Mouse (Mus musculus): Measurements from ENCODE around the gene Sdha.

The Sdha gene

DNA sequence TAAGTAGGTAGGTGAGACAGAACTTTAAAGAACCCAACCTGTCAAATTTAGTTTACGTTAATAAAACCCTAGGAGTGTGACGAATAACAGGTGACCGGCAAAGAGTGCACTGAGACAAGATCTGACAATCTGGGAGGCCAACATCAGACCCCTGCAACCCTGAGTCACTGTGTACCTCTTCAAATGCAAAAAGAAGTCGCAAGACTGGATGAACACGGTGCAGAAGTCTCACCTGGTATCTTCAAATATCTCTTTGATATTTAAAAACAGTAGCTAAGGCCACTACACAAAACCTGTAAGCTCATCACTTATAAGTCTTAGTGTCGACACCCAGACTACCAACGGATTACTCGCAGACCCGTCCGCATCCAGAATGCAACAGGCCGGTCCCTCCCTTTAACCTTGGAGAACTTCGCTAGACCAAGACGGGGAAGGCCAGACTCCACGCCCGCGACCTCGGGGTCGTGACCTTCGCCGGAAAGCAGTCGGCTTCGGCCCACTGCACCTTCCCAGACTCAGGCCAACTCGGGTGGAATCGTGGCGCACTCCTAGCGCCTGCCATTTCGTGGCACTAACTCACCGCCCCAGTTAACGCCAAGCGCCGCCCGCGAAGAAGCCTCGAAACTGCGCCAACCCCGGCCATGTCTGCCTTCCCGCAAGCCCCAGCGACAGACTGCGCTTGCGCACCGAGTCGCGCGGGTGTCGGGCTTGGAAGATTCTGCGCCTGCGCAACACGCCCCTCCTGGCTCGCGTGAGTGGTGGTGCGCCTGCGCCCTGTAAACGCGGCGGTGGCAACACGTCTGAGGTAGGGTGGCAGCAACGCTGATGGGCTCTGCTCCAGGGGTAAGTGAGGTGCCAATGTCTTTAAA is at the start of gene Sdha, which contains the start of gene Ccdc127:
Gene Sdha (minus strand): TSS at position 715 of the 869 bp plus-strand sequence.
Gene Ccdc127 (plus strand): TSS at position 744 of the 869 bp plus-strand sequence.
- peak; percentile 95 to 98 for DNase-seq

GRCm38 (mm10) chr13:74399298-74399839 is 49.3 kb upstream of the Sdha start, which contains the start of gene Ftl1-ps1:
Ftl1-ps1 (plus strand) TSS chr13:74399694.
- peak; percentile 9 to 35 for DNase-seq

DNA sequence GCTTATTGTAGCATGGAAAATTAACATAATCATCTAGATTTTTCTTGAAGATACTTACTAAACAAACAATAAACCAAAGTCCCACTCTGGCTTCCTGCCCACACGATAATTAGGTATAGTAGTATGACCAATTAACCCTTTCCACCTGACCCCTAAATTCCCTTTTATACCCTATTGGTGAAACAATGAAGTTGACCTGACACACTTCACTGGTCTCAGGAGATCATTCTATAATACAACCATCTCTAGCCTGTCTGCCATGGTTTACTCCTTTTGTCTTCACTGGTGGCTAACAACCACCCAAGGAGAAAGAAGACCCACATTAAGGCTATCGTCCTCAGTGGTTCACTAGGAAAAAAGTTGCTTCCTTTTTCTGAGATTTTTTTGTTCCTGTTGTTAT is 41.1 kb upstream of the Sdha start:
- DNase-seq: no peak

DNA sequence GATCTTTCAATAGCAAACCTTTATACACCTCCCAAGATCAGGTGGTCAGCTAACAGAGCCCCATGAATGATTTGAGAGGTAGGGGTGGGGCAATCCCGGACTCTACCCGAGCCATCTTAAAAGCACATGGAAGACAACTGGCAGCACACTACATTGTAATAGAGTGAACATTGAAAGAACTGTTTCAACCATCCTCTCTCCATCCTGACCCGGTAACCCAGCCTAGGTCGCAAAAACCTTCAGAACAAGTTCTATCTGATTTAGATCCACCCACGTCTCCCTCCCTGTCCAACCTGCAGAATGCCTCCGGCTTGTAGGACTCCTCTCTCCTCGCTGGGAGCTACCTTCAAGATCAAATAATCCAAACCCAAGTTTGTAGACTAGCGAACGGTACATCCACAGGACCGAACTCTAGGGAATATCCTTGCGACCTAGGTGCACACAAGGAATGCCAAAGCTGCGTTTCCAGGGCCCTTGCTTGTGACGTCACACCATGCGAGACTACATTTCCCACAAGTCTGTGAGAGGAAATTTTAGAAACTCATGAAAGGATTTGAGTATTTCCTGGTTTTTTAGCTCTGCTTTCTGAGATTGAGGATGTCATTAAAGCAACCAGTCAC is 40.4 kb upstream of the Sdha start, which contains the start of gene Zfp72:
Gene Zfp72 (minus strand): TSS at position 466 of the 620 bp plus-strand sequence.
- peak; percentile 83 to 85 for DNase-seq

GRCm38 (mm10) chr13:74389730-74390129 is 39.6 kb upstream of the Sdha start:
- DNase-seq: no peak

DNA sequence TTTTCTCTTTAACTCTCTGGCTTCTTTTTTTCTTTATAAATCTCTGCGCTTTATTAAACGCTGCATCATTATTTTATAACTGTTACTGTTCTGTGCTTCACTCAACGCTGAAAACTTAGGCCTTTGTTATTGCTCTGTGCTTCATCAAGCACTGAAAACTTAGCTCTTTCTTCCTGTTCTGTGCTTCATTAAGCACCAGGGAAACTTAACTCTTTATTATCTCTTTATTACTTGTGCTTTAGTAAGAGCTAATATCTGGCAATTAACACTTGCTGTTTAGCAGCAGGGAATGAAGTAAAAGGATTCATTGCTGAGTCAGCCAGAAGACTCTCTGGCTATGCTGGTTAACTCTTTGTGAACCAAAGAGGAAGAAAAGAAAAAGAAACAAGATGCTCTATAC is 32.2 kb upstream of the Sdha start:
- no peak for DNase-seq

GRCm38 (mm10) chr13:74381533-74382276 is 31.6 kb upstream of the Sdha start:
- no peak for DNase-seq

GRCm38 (mm10) chr13:74363859-74364235 is 13.8 kb upstream of the Sdha start, which contains the start of gene Lrrc14b:
Lrrc14b (minus strand) TSS chr13:74364005.
- DNase-seq: peak; percentile 54 to 55

DNA sequence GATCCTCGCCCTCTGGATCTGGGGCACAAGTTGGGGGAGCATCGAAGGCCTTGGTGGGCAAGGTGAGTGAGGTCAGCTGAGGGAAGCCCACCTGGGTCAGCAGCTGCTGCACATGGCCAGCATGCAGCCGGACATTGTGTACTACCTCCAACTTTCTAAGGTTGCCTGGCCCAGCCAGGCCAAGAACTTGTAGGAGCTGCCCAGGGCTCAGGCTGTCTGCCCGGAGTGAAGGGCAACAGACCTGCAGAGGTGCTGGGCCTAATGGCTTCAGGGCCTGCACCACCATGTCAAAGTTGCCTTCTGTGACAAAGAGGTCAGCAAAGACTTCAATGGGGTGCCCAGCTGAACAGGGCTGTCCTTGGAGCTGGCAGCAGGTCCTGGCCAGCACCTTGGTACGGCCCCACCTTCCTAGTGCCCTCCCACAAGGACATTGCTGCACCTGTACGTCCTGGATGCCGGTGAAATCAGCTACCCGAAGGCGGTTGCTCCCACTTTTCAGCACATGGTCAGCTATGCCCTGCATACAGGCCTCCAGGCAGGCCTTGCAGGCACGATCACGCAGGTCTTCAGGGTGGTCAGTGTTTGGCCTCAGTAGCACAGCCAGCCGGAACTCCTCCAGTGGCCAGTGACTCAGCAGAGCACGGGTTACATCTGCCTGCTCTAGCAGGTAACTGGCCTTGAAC is 13.2 kb upstream of the Sdha start:
- peak; percentile 20 to 30 for DNase-seq

- no peak for DNase-seq
Measured at GRCm38 (mm10) chr13:74362218-74362617, 12.1 kb upstream of the Sdha start.

- DNase-seq: no peak
Measured at GRCm38 (mm10) chr13:74356491-74356890, 6.4 kb upstream of the Sdha start.

GRCm38 (mm10) chr13:74350435-74350906 is 391 bp upstream of the Sdha start:
- no peak for DNase-seq

DNA sequence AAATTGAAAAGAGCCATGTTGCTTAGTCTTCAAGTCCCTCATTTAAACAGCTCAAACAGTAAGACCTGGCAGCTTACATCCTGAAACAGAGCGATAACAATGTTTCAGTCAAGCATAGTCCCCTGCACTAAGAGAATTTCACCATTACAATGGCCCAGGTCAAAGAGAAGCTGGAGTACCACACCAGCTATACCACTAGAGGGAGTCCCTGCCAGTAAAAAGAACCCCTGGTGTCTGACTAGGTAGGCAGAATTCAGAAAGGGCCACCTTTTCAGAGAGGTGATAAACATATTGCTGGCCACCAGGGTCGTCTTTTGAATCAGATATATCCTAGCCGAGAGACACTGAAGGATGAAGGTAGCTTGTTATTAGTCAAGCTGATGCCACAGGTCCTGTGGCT is 9.0 kb downstream of the Sdha start:
- DNase-seq: peak; percentile 40 to 61

- no peak for DNase-seq
Measured at GRCm38 (mm10) chr13:74329321-74329720, 20.8 kb downstream of the Sdha start.

DNA sequence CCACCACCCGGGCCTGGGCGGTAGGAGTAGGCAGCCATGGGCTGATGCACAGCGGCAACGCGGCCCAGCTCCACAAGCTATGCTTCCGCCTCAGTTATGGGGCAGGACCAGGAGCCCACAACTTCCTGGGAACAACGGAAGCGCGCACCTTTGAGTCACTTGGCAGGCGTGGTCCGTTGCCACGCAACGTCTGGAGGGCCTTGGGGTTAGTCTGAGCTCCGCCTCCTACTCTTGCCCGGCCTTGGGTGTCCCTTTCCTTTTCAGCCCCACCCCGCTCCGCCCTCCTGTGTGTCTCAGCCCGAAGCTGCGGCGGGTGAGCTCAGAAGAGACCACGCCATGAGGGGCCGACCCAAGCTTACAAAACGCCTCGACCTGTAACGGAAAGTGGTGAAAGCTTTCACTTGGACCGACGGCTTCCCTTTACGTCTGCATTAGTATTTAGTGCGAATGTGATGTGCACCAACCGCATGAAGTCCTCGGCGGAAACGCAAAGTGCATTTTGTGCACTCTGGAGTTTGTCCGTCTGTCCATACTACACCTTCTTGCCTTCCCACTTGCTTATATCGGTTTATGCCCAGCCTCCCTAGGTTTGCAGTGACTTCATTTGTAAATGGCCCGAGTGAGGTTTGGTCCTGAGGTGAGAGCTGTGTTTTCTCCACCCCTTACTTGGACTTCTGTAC is 32.8 kb downstream of the Sdha start, which contains the start of gene Pdcd6:
Gene Pdcd6 (minus strand): TSS at position 411 of the 680 bp plus-strand sequence.
- peak; percentile 96 to 98 for DNase-seq

DNA sequence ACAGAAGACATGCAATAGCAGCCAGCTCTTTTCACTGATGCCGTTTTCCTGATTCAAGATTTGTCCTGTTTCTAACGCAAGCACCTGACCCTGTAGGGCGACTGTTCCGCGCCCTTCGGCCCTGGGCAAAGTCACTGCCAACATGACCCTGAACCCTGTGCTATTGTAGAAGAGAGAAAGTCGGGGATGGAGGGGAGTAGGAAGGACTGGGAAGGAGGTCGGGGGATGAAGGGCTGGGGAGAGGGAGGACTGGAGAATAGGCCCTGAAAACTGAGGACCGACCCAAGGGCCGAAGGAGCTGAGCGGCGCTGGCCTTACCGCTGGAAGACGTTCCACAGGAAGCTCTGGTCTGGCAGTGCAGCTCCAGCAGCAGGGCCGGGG is 33.3 kb downstream of the Sdha start:
- peak; percentile 46 to 60 for DNase-seq

GRCm38 (mm10) chr13:74316386-74316785 is 33.7 kb downstream of the Sdha start:
- DNase-seq: peak in 1 of 2 experiments; percentile 8

- DNase-seq: no peak
Measured at GRCm38 (mm10) chr13:74314616-74315015, 35.5 kb downstream of the Sdha start.

- no peak for DNase-seq
Measured at GRCm38 (mm10) chr13:74305780-74306179, 44.3 kb downstream of the Sdha start.

DNA sequence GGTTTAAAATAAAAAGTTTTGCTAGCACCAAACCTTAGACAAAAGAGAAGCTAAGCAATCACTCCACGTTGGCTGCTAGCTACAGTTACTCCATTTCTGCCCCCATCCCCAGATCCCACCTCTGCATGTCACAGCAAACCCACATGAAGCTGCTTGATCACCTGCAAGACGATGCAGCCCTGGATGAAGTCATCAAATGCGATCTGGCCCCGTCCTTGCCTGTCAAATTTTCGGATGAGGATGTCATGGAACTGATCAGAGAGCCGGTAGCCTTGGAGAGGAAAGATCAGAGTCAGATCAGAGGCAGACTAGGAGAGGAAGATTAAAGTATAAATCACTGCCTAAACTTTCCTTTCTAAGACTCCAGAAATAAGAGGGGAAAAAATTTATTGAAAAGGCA is 44.7 kb downstream of the Sdha start:
- DNase-seq: no peak

All from kidney, postnatal 36 days (tissue).